9 mouse cellular contexts compared by ENCODE assay signal in the genomic region with DNA sequence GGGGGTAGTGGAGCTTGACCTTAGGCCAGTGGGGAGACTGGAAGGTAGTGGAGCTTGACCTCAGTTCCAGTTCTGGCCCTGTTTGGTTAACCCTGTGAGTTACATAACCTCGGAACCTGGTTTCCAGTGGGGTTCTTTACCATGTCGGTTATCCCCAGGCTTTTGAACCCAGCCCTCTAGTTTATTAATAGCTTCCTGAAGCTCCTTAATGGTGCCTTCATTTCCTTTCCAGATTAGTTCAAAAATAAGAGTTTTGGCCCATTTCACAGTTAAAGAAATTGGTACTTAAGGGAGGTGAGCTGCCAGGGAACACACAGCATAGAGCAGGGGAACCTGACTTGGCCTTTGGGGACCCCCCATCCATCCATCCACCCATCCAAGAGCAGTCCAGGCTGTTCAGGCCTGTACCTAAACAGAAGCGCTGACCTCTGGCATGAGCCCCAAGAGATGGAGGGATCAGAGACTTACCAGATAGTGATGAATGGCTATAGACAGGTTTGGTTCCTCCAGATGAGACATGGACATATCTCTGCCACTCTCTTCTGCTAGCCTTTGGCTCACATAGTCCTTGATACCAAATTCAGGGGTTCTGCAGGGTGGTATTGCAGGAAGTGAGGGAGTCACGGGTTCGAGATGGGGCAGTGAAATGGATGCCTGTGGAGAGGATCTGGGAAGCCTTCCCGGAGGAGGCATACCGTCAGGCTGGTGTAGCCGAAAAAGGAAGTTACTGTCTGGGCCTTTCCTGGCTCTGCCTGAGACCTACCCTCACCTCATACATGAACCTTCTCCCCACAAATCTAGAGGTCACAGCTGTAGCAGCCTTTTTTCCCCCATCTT. TPM values are rescaled to one million over a fixed set of nuclear protein-coding genes. Genes with fewer than 3 reads are reported as not detected.
DNase-seq lines count a peak whose midpoint lies in the region; ATAC-seq lines count a peak whose summit lies in the region.
"Had no signal": no experiment of that assay in that cellular context is flagged by ENCODE, and none has a peak within 500 bp of the region (broad histone marks: within the 10 kb centered on the region; RNA-seq: fewer than 3 reads in every experiment).

No protein-coding gene starts in this region.

- DNase-seq in kidney, postnatal 4 days = no peak
- DNase-seq in cerebellum, adult 9-10 months = peak; percentile 75
- DNase-seq in hindbrain, embryonic 14.5 days (ENCODE audit: low spot score) = no peak
- DNase-seq in left cerebral cortex, adult 18-20 months (ENCODE audit: low spot score in 2 of 2) = no peak
- DNase-seq in kidney, adult 9 months = no peak
- DNase-seq in kidney, postnatal 25 days = no peak

- H3K4me1 ChIP-seq in kidney, embryonic 14.5 days (ENCODE audit: control insufficient read depth, insufficient read depth, low read length) = peaks cover 26% of the 10 kb centered on the region
- H3K4me1 ChIP-seq in hindbrain, embryonic 14.5 days (replicated peaks; ENCODE audit: control insufficient read depth, insufficient read depth, low read length) = peaks cover 28% of the 10 kb centered on the region
- H3K4me1 ChIP-seq in midbrain, embryonic 15.5 days = peaks cover 35% of the 10 kb centered on the region

- H3K27ac ChIP-seq in kidney, embryonic 14.5 days (ENCODE audit: low read depth, low read length) = no peak overlapping the region; the same call in 1 of the 2 replicates
- peak overlapping the region; percentile 98 for H3K27ac ChIP-seq in hindbrain, embryonic 14.5 days
- peak overlapping the region; percentile 99 for H3K27ac ChIP-seq in midbrain, embryonic 15.5 days

- peak overlapping the region; percentile 82 for H3K9ac ChIP-seq in kidney, embryonic 14.5 days (ENCODE audit: low read depth, low read length)
- peak overlapping the region; percentile 87 for H3K9ac ChIP-seq in hindbrain, embryonic 14.5 days
- H3K9ac ChIP-seq in midbrain, embryonic 15.5 days = peak overlapping the region; percentile 83

- no peaks in the 10 kb centered on the region for H3K27me3 ChIP-seq in kidney, embryonic 14.5 days (ENCODE audit: control insufficient read depth, insufficient read depth, low read length)
- no peaks in the 10 kb centered on the region for H3K27me3 ChIP-seq in hindbrain, embryonic 14.5 days (ENCODE audit: control insufficient read depth, insufficient read depth, low read length)
- H3K27me3 ChIP-seq in midbrain, embryonic 15.5 days (replicated peaks) = no peaks in the 10 kb centered on the region

- peak overlapping the region; percentile 97 for H3K4me2 ChIP-seq in kidney, embryonic 14.5 days (replicated peaks; ENCODE audit: low read depth, low read length)
- H3K4me2 ChIP-seq in hindbrain, embryonic 14.5 days (replicated peaks) = peak overlapping the region; percentile 93
- peak overlapping the region; percentile 93 for H3K4me2 ChIP-seq in midbrain, embryonic 15.5 days

- no peaks in the 10 kb centered on the region for H3K9me3 ChIP-seq in kidney, embryonic 14.5 days (ENCODE audit: control insufficient read depth, low read length)
- no peaks in the 10 kb centered on the region for H3K9me3 ChIP-seq in hindbrain, embryonic 14.5 days (ENCODE audit: control insufficient read depth, low read length)
- H3K9me3 ChIP-seq in midbrain, embryonic 15.5 days = no peaks in the 10 kb centered on the region

- peak overlapping the region; percentile 73 for H3K4me3 ChIP-seq in kidney, embryonic 14.5 days (ENCODE audit: low read length)
- peak overlapping the region; percentile 86 for H3K4me3 ChIP-seq in hindbrain, embryonic 14.5 days (replicated peaks; ENCODE audit: low read length)
- H3K4me3 ChIP-seq in midbrain, embryonic 15.5 days = peak overlapping the region; percentile 93

- ATAC-seq in kidney, embryonic 14.5 days (ENCODE audit: low FRiP score, low TSS enrichment) = no peak
- no peak for ATAC-seq in hindbrain, embryonic 14.5 days (ENCODE audit: low FRiP score)
- ATAC-seq in midbrain, embryonic 15.5 days (replicated peaks) = no peak

- H3K36me3 ChIP-seq in kidney, embryonic 14.5 days (ENCODE audit: control insufficient read depth, insufficient read depth, low read length) = peaks cover 32% of the 10 kb centered on the region
- peaks cover 14% of the 10 kb centered on the region for H3K36me3 ChIP-seq in hindbrain, embryonic 14.5 days (replicated peaks; ENCODE audit: control insufficient read depth, insufficient read depth)
- H3K36me3 ChIP-seq in midbrain, embryonic 15.5 days (replicated peaks) = peaks cover 10% of the 10 kb centered on the region; the same call in 1 of the 2 replicates

- 49% methylated on average over 8 of the region's 8 CpGs for WGBS in kidney, embryonic 14.5 days
- 46% methylated on average over 8 of the region's 8 CpGs for WGBS in hindbrain, embryonic 14.5 days
- WGBS in midbrain, embryonic 15.5 days = 46% methylated on average over 8 of the region's 8 CpGs

RNA-seq across cellular contexts. Expression of a gene that starts 1.3 kb away (rescaled TPM):
- 20.5 and 25.8 TPM in 2 replicates for polyA plus RNA-seq in kidney, embryonic 14.5 days (2014; fragmentation: Nextera tagmentation; extraction: Ambion mirVana)
- polyA plus RNA-seq in hindbrain, embryonic 14.5 days (2014; fragmentation: Nextera tagmentation; extraction: Ambion mirVana) = 105 and 121 TPM in 2 replicates
- polyA plus RNA-seq in midbrain, embryonic 15.5 days (2015; fragmentation: Nextera tagmentation; extraction: Ambion mirVana) = 112 and 125 TPM in 2 replicates
- 100 to 1,000 TPM; 178 to 191 TPM for total RNA-seq in left cerebral cortex, adult 18-20 months (2021)

RNA-seq across cellular contexts. Expression of a gene that starts 11.5 kb away (rescaled TPM):
- 584 and 814 TPM in 2 replicates for polyA plus RNA-seq in kidney, embryonic 14.5 days (2014; fragmentation: Nextera tagmentation; extraction: Ambion mirVana)
- 117 and 157 TPM in 2 replicates for polyA plus RNA-seq in hindbrain, embryonic 14.5 days (2014; fragmentation: Nextera tagmentation; extraction: Ambion mirVana)
- 80.4 and 93.5 TPM in 2 replicates for polyA plus RNA-seq in midbrain, embryonic 15.5 days (2015; fragmentation: Nextera tagmentation; extraction: Ambion mirVana)
- 10 to 100 TPM; 26.4 to 26.8 TPM for total RNA-seq in left cerebral cortex, adult 18-20 months (2021)

RNA-seq across cellular contexts. Expression of a gene that starts 15.5 kb away (rescaled TPM):
- polyA plus RNA-seq in kidney, embryonic 14.5 days (2014; fragmentation: Nextera tagmentation; extraction: Ambion mirVana) = 32.7 and 38.5 TPM in 2 replicates
- 3.7 and 5.5 TPM in 2 replicates for polyA plus RNA-seq in hindbrain, embryonic 14.5 days (2014; fragmentation: Nextera tagmentation; extraction: Ambion mirVana)
- 3.6 and 4.2 TPM in 2 replicates for polyA plus RNA-seq in midbrain, embryonic 15.5 days (2015; fragmentation: Nextera tagmentation; extraction: Ambion mirVana)
- 10 to 100 TPM; 33.8 to 39.9 TPM for total RNA-seq in left cerebral cortex, adult 18-20 months (2021)

RNA-seq across cellular contexts. Expression of a gene that starts 15.6 kb away (rescaled TPM):
- 0.19 and 0.59 TPM in 2 replicates for polyA plus RNA-seq in kidney, embryonic 14.5 days (2014; fragmentation: Nextera tagmentation; extraction: Ambion mirVana)
- 0.16 TPM in 1 of 2 replicates, not detected in the other for polyA plus RNA-seq in hindbrain, embryonic 14.5 days (2014; fragmentation: Nextera tagmentation; extraction: Ambion mirVana)
- polyA plus RNA-seq in midbrain, embryonic 15.5 days (2015; fragmentation: Nextera tagmentation; extraction: Ambion mirVana) = not detected in 2 replicates
- under 1 TPM in 1 of 2 experiments, not detected in 1; 0.52 TPM for total RNA-seq in left cerebral cortex, adult 18-20 months (2021)
- total RNA-seq: gastrocnemius, postnatal 4 days had no signal

RNA-seq across cellular contexts. Expression of a gene that starts 19.7 kb away (rescaled TPM):
- 55.8 and 64.6 TPM in 2 replicates for polyA plus RNA-seq in kidney, embryonic 14.5 days (2014; fragmentation: Nextera tagmentation; extraction: Ambion mirVana)
- 57.7 and 59.2 TPM in 2 replicates for polyA plus RNA-seq in hindbrain, embryonic 14.5 days (2014; fragmentation: Nextera tagmentation; extraction: Ambion mirVana)
- polyA plus RNA-seq in midbrain, embryonic 15.5 days (2015; fragmentation: Nextera tagmentation; extraction: Ambion mirVana) = 62.5 and 65.8 TPM in 2 replicates
- total RNA-seq in left cerebral cortex, adult 18-20 months (2021) = 10 to 100 TPM; 37.3 to 44.0 TPM
